Mouse (Mus musculus): ENCODE measurements around the gene Slc2a10. TPM values are rescaled to one million over a fixed set of nuclear protein-coding genes. Genes with fewer than 3 reads are reported as not detected.

The Slc2a10 gene
- polyA plus RNA-seq, 1 experiment from 2014 or later = 12.6 TPM

GRCm38 (mm10) chr2:165566898-165567297 lies 63.3 kb downstream of the Slc2a10 start:
- H3K36me3 ChIP-seq = no peaks in the 10 kb centered on the region
- no peak for ATAC-seq (ENCODE audit: low FRiP score, low read depth)
- 8% methylated on average over 6 of the region's 6 CpGs for WGBS
- no peak overlapping the region for H3K4me3 ChIP-seq
- peak overlapping the region; percentile 27; the same call in 1 of the 2 replicates for H3K4me2 ChIP-seq (replicated peaks)
- no peaks in the 10 kb centered on the region for H3K9me3 ChIP-seq
- H3K9ac ChIP-seq = no peak overlapping the region; the same call in 1 of the 2 replicates
- H3K27ac ChIP-seq = no peak overlapping the region
- H3K27me3 ChIP-seq = peaks cover 39% of the 10 kb centered on the region
- H3K4me1 ChIP-seq = peaks cover 31% of the 10 kb centered on the region

- Histone ChIP-seq H3K4me1 (peaks cover 31% of the 10 kb centered on the region), H3K27me3 (peaks cover 31% of the 10 kb centered on the region), H3K4me3 (no peak overlapping the region), H3K27ac (no peak overlapping the region), H3K9ac (no peak overlapping the region), H3K4me2 (replicated peaks) (0 out of 2 replicates have a peak overlapping the region, but pooled peaks have one; percentile 27), H3K36me3 (no peaks in the 10 kb centered on the region), H3K9me3 (no peaks in the 10 kb centered on the region)
- no peak for ATAC-seq (ENCODE audit: low FRiP score, low read depth)
- 37% methylated on average over 9 of the region's 9 CpGs for WGBS
Observed at GRCm38 (mm10) chr2:165567820-165568219, 64.2 kb downstream of the Slc2a10 start.

- H3K27ac ChIP-seq = no peak overlapping the region
- H3K27me3 ChIP-seq = peaks cover 26% of the 10 kb centered on the region
- no peak overlapping the region for H3K4me2 ChIP-seq (replicated peaks)
- WGBS = 59% methylated on average over 6 of the region's 6 CpGs
- peaks cover 20% of the 10 kb centered on the region for H3K4me1 ChIP-seq
- H3K9me3 ChIP-seq = no peaks in the 10 kb centered on the region
- no peak overlapping the region for H3K9ac ChIP-seq
- H3K4me3 ChIP-seq = no peak overlapping the region
- H3K36me3 ChIP-seq = no peaks in the 10 kb centered on the region
- ATAC-seq (ENCODE audit: low FRiP score, low read depth) = no peak
Observed at GRCm38 (mm10) chr2:165568911-165569310, 65.3 kb downstream of the Slc2a10 start.

Other genes starting within 250 kb of the Slc2a10 start
- 56.3 and 56.4 TPM in 2 replicates for gene Slc35c2, start 215.9 kb upstream of the Slc2a10 start, polyA plus RNA-seq (2015; fragmentation: Nextera tagmentation; extraction: Ambion mirVana)
- 83.0 and 86.4 TPM in 2 replicates for gene Elmo2, start 177.3 kb upstream of the Slc2a10 start, polyA plus RNA-seq (2015; fragmentation: Nextera tagmentation; extraction: Ambion mirVana)
- 0.31 and 0.75 TPM in 2 replicates for gene Zfp663, start 135.1 kb upstream of the Slc2a10 start, polyA plus RNA-seq (2015; fragmentation: Nextera tagmentation; extraction: Ambion mirVana)
- 10.0 and 10.4 TPM in 2 replicates for gene Zfp334, start 115.5 kb upstream of the Slc2a10 start, polyA plus RNA-seq (2015; fragmentation: Nextera tagmentation; extraction: Ambion mirVana)
- gene Ocstamp, start 103.4 kb upstream of the Slc2a10 start, polyA plus RNA-seq (2015; fragmentation: Nextera tagmentation; extraction: Ambion mirVana) = 0.05 TPM in 1 of 2 replicates, not detected in the other
- gene Slc13a3, start 30.6 kb upstream of the Slc2a10 start, polyA plus RNA-seq (2015; fragmentation: Nextera tagmentation; extraction: Ambion mirVana) = 0.13 and 0.15 TPM in 2 replicates
- gene Trp53rka, start 10.5 kb upstream of the Slc2a10 start, polyA plus RNA-seq (2015; fragmentation: Nextera tagmentation; extraction: Ambion mirVana) = 44.8 and 45.0 TPM in 2 replicates
- 17.2 and 17.5 TPM in 2 replicates for gene Eya2, start 91.2 kb downstream of the Slc2a10 start, polyA plus RNA-seq (2015; fragmentation: Nextera tagmentation; extraction: Ambion mirVana)

Measured in limb, embryonic 13.5 days (tissue).